Mouse (Mus musculus): ENCODE results near the gene Slc7a14. TPM values are rescaled to one million over a fixed set of nuclear protein-coding genes. Genes with fewer than 3 reads are reported as not detected.
"Not testable (repeated sequence)": the region's sequence is repeated elsewhere in the genome, so short reads cannot be mapped to it uniquely, and the experiment has no call there.

Slc7a14 gene
- total RNA-seq (2021), result 10 to 100 TPM; 68.7 to 69.1 TPM
- long read RNA-seq, experiment 1, partial matches to known transcripts, result 0 of 9 reads
- long read RNA-seq, experiment 1, other reads (novel, unspliced or antisense), result 9 of 9 reads
- long read RNA-seq, experiment 2, partial matches to known transcripts, result 0 of 10 reads
- long read RNA-seq, experiment 2, other reads (novel, unspliced or antisense), result 10 of 10 reads

GRCm38 (mm10) chr3:31309934-31310787 is at the start of gene Slc7a14:
Gene Slc7a14, minus strand, starts transcription at chr3:31310378.
- peak; percentile 73 to 87 for DNase-seq (ENCODE audit: low spot score in 2 of 2)

- DNase-seq (ENCODE audit: low spot score in 2 of 2), result no peak
These were observed 36.4 kb upstream of the Slc7a14 start for GRCm38 (mm10) chr3:31346540-31346939.

- DNase-seq (ENCODE audit: low spot score in 2 of 2), result no peak
These were observed 35.6 kb upstream of the Slc7a14 start for GRCm38 (mm10) chr3:31345766-31346165.

GRCm38 (mm10) chr3:31339236-31339635 is 29.1 kb upstream of the Slc7a14 start:
- DNase-seq (ENCODE audit: low spot score in 2 of 2), result no peak

- peak; percentile 74 to 75 for DNase-seq (ENCODE audit: low spot score in 2 of 2)
These were observed 18.2 kb upstream of the Slc7a14 start for GRCm38 (mm10) chr3:31328237-31328836.

- peak in 1 of 2 experiments; percentile 60 for DNase-seq (ENCODE audit: low spot score in 2 of 2)
These were observed 17.6 kb upstream of the Slc7a14 start for GRCm38 (mm10) chr3:31327791-31328190.

GRCm38 (mm10) chr3:31324231-31324654 is 14.1 kb upstream of the Slc7a14 start:
- peak; percentile 54 to 70 for DNase-seq (ENCODE audit: low spot score in 2 of 2)

GRCm38 (mm10) chr3:31309371-31309933 is 726 bp downstream of the Slc7a14 start:
- DNase-seq (ENCODE audit: low spot score in 2 of 2), result peak in 1 of 2 experiments; percentile 52

- no peak for DNase-seq (ENCODE audit: low spot score in 2 of 2)
These were observed 1.3 kb downstream of the Slc7a14 start for GRCm38 (mm10) chr3:31308906-31309305.

GRCm38 (mm10) chr3:31307936-31308335 is 2.2 kb downstream of the Slc7a14 start:
- peak; percentile 61 to 80 for DNase-seq (ENCODE audit: low spot score in 2 of 2)

GRCm38 (mm10) chr3:31291673-31292602 is 18.2 kb downstream of the Slc7a14 start:
- DNase-seq (ENCODE audit: low spot score in 2 of 2), result no peak

GRCm38 (mm10) chr3:31287421-31287948 is 22.7 kb downstream of the Slc7a14 start:
- no peak for DNase-seq (ENCODE audit: low spot score in 2 of 2)

GRCm38 (mm10) chr3:31281116-31281515 is 29.1 kb downstream of the Slc7a14 start:
- DNase-seq (ENCODE audit: low spot score in 2 of 2), result no peak

GRCm38 (mm10) chr3:31274875-31275274 is 35.3 kb downstream of the Slc7a14 start:
- no peak for DNase-seq (ENCODE audit: low spot score in 2 of 2)

- DNase-seq (ENCODE audit: low spot score in 2 of 2), result not testable (repeated sequence)
These were observed 36.9 kb downstream of the Slc7a14 start for GRCm38 (mm10) chr3:31273247-31273646.

- DNase-seq (ENCODE audit: low spot score in 2 of 2), result no peak
These were observed 37.5 kb downstream of the Slc7a14 start for GRCm38 (mm10) chr3:31272635-31273034.

GRCm38 (mm10) chr3:31269551-31270317 is 40.4 kb downstream of the Slc7a14 start:
- DNase-seq (ENCODE audit: low spot score in 2 of 2), result no peak

- DNase-seq (ENCODE audit: low spot score in 2 of 2), result no peak
These were observed 42.3 kb downstream of the Slc7a14 start for GRCm38 (mm10) chr3:31267921-31268320.

GRCm38 (mm10) chr3:31266941-31267340 is 43.2 kb downstream of the Slc7a14 start:
- DNase-seq (ENCODE audit: low spot score in 2 of 2), result no peak

Measured in layer of hippocampus, postnatal 14 days (tissue).